Mouse (Mus musculus): ENCODE results near the gene Pklr. TPM values are rescaled to one million over a fixed set of nuclear protein-coding genes. Genes with fewer than 3 reads are reported as not detected.
A peak's percentile ranks its signal among the peaks of the same experiment; 100 is the strongest.

The Pklr gene
- polyA plus RNA-seq, 1 experiment from 2014 or later: 2.1 TPM

DNA sequence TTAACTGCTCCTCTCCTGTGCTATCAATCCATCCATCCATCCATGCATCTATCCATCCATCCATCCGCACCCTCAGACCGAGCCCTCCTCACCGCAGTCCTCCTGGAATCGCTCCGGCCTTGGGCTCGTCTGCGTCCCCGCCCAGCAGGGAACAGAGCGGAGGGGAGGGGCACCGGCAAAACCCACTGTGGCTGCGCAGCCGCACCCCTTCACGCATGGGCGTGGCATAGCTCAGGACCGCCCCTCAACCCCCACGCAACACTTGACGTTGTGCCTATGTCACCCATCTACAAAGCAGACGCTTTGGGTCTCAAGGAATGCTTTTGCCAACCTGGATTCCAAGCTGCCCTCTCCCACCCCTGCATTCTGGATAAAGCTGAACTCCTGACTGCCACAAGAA is 42.8 kb upstream of the Pklr start, which contains the start of gene Rusc1:
TSS of gene Rusc1 (minus strand) at position 137 of the 400 bp plus-strand sequence.
- 0% methylated on average over 18 of the region's 18 CpGs for WGBS
- Histone ChIP-seq H3K36me3 (ENCODE audit: control insufficient read depth, insufficient read depth, low read length) (peaks cover 2% of the 10 kb centered on the region; the same call in 1 of the 2 replicates), H3K27me3 (ENCODE audit: control insufficient read depth, insufficient read depth, low read length) (peaks cover 16% of the 10 kb centered on the region), H3K27ac (ENCODE audit: low read depth, low read length) (no peak within 1 kb of the TSS), H3K4me2 (ENCODE audit: low read depth, low read length, severe bottlenecking) (peak within 1 kb of the TSS; percentile 83), H3K4me1 (replicated peaks; ENCODE audit: control insufficient read depth, insufficient read depth, low read length) (peaks cover 14% of the 10 kb centered on the region; the same call in 1 of the 2 replicates), H3K4me3 (ENCODE audit: low read depth, low read length) (peak within 1 kb of the TSS; percentile 48), H3K9me3 (ENCODE audit: control insufficient read depth, low read length) (no peaks in the 10 kb centered on the region), H3K9ac (ENCODE audit: low read length) (peak within 1 kb of the TSS; percentile 3; the same call in 1 of the 2 replicates)
- DNase-seq (ENCODE audit: low spot score) (peak; percentile 89), ATAC-seq (replicated peaks; ENCODE audit: low FRiP score) (peak; percentile 67)

DNA sequence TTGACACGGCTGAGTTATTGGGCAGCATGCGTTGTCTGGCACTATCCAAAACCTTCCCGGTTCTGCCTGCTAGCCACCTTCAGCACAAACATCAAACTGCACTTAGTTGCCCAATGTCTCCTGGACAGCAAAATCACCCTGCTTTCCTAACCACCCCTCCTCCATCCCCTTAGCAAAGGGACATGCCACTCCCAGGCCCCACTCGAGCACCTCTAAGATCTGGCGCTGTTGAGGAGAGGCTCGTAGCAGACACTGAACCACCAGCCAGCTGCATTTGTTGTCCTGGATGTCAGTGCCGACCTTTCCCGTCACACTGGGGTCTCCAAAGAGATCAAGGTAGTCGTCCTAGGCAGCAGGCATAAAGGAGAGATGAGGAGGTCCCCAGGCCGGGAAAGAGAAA is 41.9 kb upstream of the Pklr start:
- peaks cover 2% of the 10 kb centered on the region; the same call in 1 of the 2 replicates for H3K36me3 ChIP-seq (ENCODE audit: control insufficient read depth, insufficient read depth, low read length)
- no peaks in the 10 kb centered on the region for H3K9me3 ChIP-seq (ENCODE audit: control insufficient read depth, low read length)
- no peak overlapping the region for H3K27ac ChIP-seq (ENCODE audit: low read depth, low read length)
- H3K4me2 ChIP-seq (ENCODE audit: low read depth, low read length, severe bottlenecking): no peak overlapping the region
- no peak overlapping the region for H3K9ac ChIP-seq (ENCODE audit: low read length)
- no peak for ATAC-seq (replicated peaks; ENCODE audit: low FRiP score)
- no peak overlapping the region for H3K4me3 ChIP-seq (ENCODE audit: low read depth, low read length)
- 87% methylated on average over 10 of the region's 10 CpGs for WGBS
- no peak for DNase-seq (ENCODE audit: low spot score)
- H3K27me3 ChIP-seq (ENCODE audit: control insufficient read depth, insufficient read depth, low read length): peaks cover 10% of the 10 kb centered on the region; the same call in 1 of the 2 replicates
- peaks cover 14% of the 10 kb centered on the region; the same call in 1 of the 2 replicates for H3K4me1 ChIP-seq (replicated peaks; ENCODE audit: control insufficient read depth, insufficient read depth, low read length)

DNA sequence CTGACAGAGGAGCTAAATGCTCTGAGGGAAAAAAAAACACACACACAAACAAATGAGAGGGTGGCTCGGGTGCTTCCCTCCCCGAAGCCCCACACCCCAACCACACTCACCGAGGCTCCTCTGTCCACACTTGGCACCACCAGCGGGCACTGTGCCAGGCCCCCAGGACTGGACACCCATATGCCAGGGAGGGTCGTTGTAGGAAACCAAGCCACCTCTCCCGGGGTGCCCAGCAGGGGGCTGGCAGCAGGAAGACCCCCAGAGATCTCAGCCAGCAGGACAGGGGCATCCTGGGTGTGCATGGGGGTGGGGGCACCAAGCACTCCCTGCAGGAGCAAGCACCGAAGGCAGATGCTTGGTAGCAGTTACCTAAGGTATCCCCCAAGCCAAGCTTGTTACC is 35.1 kb upstream of the Pklr start, which contains the start of gene Gm43738:
TSS of gene Gm43738 (minus strand) at position 289 of the 400 bp plus-strand sequence.
- peaks cover 11% of the 10 kb centered on the region for H3K4me1 ChIP-seq (replicated peaks; ENCODE audit: control insufficient read depth, insufficient read depth, low read length)
- H3K27ac ChIP-seq (ENCODE audit: low read depth, low read length): 0 out of 2 replicates have a peak within 1 kb of the TSS, but pooled peaks have one; percentile 50
- DNase-seq (ENCODE audit: low spot score) (peak; percentile 54), ATAC-seq (replicated peaks; ENCODE audit: low FRiP score) (no peak)
- H3K27me3 ChIP-seq (ENCODE audit: control insufficient read depth, insufficient read depth, low read length): no peaks in the 10 kb centered on the region
- H3K9me3 ChIP-seq (ENCODE audit: control insufficient read depth, low read length): no peaks in the 10 kb centered on the region
- H3K4me3 ChIP-seq (ENCODE audit: low read depth, low read length): peak within 1 kb of the TSS; percentile 77
- peak within 1 kb of the TSS; percentile 78 for H3K9ac ChIP-seq (ENCODE audit: low read length)
- peaks cover 3% of the 10 kb centered on the region; the same call in 1 of the 2 replicates for H3K36me3 ChIP-seq (ENCODE audit: control insufficient read depth, insufficient read depth, low read length)
- WGBS: 53% methylated on average over 7 of the region's 7 CpGs
- H3K4me2 ChIP-seq (ENCODE audit: low read depth, low read length, severe bottlenecking): peak within 1 kb of the TSS; percentile 86

DNA sequence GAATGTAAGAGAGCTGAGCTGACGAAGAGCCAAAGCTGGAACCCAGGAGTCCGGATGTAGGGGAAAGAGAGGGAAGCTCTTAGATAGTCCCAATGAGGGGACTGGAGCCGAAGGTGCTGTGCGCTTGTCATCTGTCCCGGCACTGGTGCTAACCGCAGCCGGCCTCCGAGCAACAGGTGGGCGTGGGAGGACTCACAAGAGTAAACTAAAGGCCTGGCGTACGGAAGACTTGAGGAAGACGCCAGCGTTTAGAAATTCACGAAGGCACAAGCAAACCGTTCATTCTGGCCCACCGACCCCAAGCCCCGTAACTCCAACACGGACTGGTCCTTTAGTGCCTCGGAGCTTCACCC is 34.5 kb upstream of the Pklr start:
- Histone ChIP-seq H3K4me1 (replicated peaks; ENCODE audit: control insufficient read depth, insufficient read depth, low read length) (peaks cover 11% of the 10 kb centered on the region), H3K4me3 (ENCODE audit: low read depth, low read length) (peak overlapping the region; percentile 77), H3K27me3 (ENCODE audit: control insufficient read depth, insufficient read depth, low read length) (no peaks in the 10 kb centered on the region), H3K9me3 (ENCODE audit: control insufficient read depth, low read length) (no peaks in the 10 kb centered on the region), H3K36me3 (ENCODE audit: control insufficient read depth, insufficient read depth, low read length) (peaks cover 3% of the 10 kb centered on the region; the same call in 1 of the 2 replicates), H3K27ac (ENCODE audit: low read depth, low read length) (0 out of 2 replicates have a peak overlapping the region, but pooled peaks have one; percentile 50), H3K9ac (ENCODE audit: low read length) (peak overlapping the region; percentile 78), H3K4me2 (ENCODE audit: low read depth, low read length, severe bottlenecking) (peak overlapping the region; percentile 86)
- under 1% methylated on average over 19 of the region's 19 CpGs for WGBS
- DNase-seq (ENCODE audit: low spot score) (no peak), ATAC-seq (replicated peaks; ENCODE audit: low FRiP score) (peak; percentile 6; the same call in 1 of the 2 replicates)

DNA sequence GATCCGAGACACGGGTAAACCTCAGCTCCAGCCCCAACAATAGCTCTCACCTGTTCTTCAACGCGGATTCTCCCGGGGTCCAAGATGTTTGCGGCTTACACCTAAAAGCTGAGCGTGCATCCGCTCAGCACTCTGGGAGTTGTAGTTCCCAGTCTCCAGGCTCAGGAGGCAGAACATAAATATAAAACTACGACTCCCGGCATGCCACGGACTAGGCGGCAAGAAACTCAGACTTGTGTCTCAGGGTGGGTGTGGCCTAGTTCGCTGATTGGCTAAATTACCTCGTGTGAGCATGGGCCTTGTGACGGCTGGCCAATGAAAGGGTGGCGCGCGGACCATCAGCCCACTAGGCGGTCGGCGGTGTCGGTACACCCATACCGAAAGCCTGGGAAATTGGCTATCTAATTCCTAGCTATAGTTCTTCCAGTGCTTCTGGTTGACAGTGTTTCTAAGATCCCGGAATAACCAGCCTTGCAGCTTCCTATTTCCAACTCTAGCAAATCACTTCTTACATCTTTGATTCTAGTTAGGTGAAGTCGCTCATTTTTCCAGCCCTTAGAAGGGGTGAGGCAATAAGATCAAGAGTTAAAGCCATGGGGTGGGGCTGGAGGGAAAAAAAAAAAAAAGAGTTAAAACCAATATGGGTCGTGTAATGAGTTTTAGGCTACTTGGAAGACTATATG is 34.0 kb upstream of the Pklr start, which contains the start of gene Fdps:
TSS of gene Fdps (minus strand) at position 148 of the 683 bp plus-strand sequence.
- H3K4me3 ChIP-seq (ENCODE audit: low read depth, low read length): peak within 1 kb of the TSS; percentile 77
- ATAC-seq (replicated peaks; ENCODE audit: low FRiP score) (peak; percentile 99), DNase-seq (ENCODE audit: low spot score) (peak; percentile 95)
- H3K9ac ChIP-seq (ENCODE audit: low read length): peak within 1 kb of the TSS; percentile 78
- no peaks in the 10 kb centered on the region for H3K9me3 ChIP-seq (ENCODE audit: control insufficient read depth, low read length)
- peak within 1 kb of the TSS; percentile 86 for H3K4me2 ChIP-seq (ENCODE audit: low read depth, low read length, severe bottlenecking)
- peaks cover 3% of the 10 kb centered on the region; the same call in 1 of the 2 replicates for H3K36me3 ChIP-seq (ENCODE audit: control insufficient read depth, insufficient read depth, low read length)
- H3K27me3 ChIP-seq (ENCODE audit: control insufficient read depth, insufficient read depth, low read length): no peaks in the 10 kb centered on the region
- under 1% methylated on average over 26 of the region's 26 CpGs for WGBS
- H3K27ac ChIP-seq (ENCODE audit: low read depth, low read length): peak within 1 kb of the TSS; percentile 76
- peaks cover 11% of the 10 kb centered on the region for H3K4me1 ChIP-seq (replicated peaks; ENCODE audit: control insufficient read depth, insufficient read depth, low read length)

DNA sequence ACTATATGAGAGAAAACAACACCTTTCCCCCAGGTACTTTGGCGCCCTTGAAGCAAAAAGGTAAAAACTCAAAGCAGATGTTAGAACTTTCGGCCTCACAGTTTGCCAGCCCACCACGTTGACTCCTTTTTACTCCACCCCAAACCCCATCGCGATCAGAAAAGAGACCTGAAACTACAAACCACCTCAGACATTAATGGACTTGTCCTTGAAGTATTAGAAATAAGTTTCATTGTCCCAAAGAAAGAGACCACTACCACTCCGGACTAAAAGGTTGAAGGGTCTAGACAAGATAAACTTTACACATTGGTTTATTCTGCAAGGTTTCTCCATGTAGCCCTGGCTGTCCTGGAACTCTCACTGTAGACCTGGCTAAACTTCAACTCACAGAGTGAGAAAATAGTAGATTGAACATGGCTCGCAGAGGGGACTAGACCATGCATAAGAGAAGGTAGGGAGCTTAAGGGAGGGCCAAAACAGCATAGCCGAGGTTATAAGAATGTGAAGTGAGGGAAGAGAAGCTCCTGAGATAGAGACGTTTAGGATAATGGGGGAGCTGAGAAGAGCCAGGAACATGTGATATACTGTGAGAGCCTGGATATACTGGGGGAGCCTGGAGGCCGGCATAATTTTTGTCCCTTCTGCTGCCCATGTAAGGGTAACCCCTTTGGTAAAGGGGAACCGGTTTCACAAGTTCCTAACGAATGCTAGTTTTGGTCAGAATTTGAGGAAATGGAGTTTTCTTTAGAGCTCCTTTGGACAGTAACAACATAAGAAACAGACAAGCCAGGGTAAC is 33.2 kb upstream of the Pklr start:
- Histone ChIP-seq H3K9ac (ENCODE audit: low read length) (peak overlapping the region; percentile 39; the same call in 1 of the 2 replicates), H3K4me2 (ENCODE audit: low read depth, low read length, severe bottlenecking) (peak overlapping the region; percentile 60), H3K27ac (ENCODE audit: low read depth, low read length) (peak overlapping the region; percentile 76), H3K4me3 (ENCODE audit: low read depth, low read length) (peak overlapping the region; percentile 77), H3K4me1 (replicated peaks; ENCODE audit: control insufficient read depth, insufficient read depth, low read length) (peaks cover 11% of the 10 kb centered on the region), H3K9me3 (ENCODE audit: control insufficient read depth, low read length) (no peaks in the 10 kb centered on the region), H3K36me3 (ENCODE audit: control insufficient read depth, insufficient read depth, low read length) (peaks cover 3% of the 10 kb centered on the region; the same call in 1 of the 2 replicates), H3K27me3 (ENCODE audit: control insufficient read depth, insufficient read depth, low read length) (no peaks in the 10 kb centered on the region)
- DNase-seq (ENCODE audit: low spot score) (no peak), ATAC-seq (replicated peaks; ENCODE audit: low FRiP score) (no peak)
- WGBS: 69% methylated on average over 12 of the region's 12 CpGs

DNA sequence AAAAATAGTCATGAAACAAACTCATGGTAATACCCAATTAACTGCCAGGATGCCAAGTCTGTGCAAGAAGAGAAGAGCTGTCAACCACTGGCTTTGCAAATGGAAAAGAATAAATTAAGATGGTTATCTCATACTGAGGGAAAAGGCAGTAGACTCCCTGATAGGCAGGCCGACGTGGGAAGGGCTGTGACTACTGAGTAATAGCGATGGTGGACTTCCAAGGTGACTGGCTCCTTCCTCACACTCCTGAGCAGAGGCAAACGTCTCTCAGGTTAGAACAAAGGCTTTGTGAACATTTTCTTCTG is 32.7 kb upstream of the Pklr start:
- Histone ChIP-seq H3K9ac (ENCODE audit: low read length) (no peak overlapping the region), H3K27ac (ENCODE audit: low read depth, low read length) (no peak overlapping the region), H3K9me3 (ENCODE audit: control insufficient read depth, low read length) (no peaks in the 10 kb centered on the region), H3K4me2 (ENCODE audit: low read depth, low read length, severe bottlenecking) (no peak overlapping the region), H3K4me3 (ENCODE audit: low read depth, low read length) (no peak overlapping the region), H3K27me3 (ENCODE audit: control insufficient read depth, insufficient read depth, low read length) (no peaks in the 10 kb centered on the region), H3K4me1 (replicated peaks; ENCODE audit: control insufficient read depth, insufficient read depth, low read length) (peaks cover 11% of the 10 kb centered on the region), H3K36me3 (ENCODE audit: control insufficient read depth, insufficient read depth, low read length) (peaks cover 3% of the 10 kb centered on the region; the same call in 1 of the 2 replicates)
- DNase-seq (ENCODE audit: low spot score) (no peak), ATAC-seq (replicated peaks; ENCODE audit: low FRiP score) (no peak)
- WGBS: 82% methylated on average over 4 of the region's 4 CpGs

DNA sequence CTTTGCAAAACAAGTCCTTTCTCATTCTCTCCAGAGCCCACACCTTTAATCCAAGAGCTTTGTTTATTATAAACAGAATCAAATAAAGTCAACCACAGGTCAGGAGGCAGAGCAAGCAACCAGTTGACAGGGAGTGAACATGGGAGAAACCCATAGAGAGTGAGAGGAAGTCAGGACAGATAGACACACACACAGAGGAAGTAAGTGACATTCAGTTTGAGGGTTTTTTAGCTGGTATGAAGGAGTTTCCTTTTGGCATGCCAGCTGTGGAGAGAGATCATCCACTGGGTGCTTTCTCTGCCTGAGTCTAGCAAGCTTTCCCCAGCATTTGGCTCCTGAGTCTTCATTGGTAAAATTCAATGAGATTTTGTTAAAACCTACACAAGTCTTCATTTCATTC is 29.1 kb upstream of the Pklr start:
- Histone ChIP-seq H3K9ac (ENCODE audit: low read length) (no peak overlapping the region), H3K4me1 (replicated peaks; ENCODE audit: control insufficient read depth, insufficient read depth, low read length) (0 out of 2 replicates have a peak, but pooled peaks cover 4% of the 10 kb centered on the region), H3K4me2 (ENCODE audit: low read depth, low read length, severe bottlenecking) (no peak overlapping the region), H3K27me3 (ENCODE audit: control insufficient read depth, insufficient read depth, low read length) (no peaks in the 10 kb centered on the region), H3K9me3 (ENCODE audit: control insufficient read depth, low read length) (no peaks in the 10 kb centered on the region), H3K4me3 (ENCODE audit: low read depth, low read length) (no peak overlapping the region), H3K27ac (ENCODE audit: low read depth, low read length) (no peak overlapping the region), H3K36me3 (ENCODE audit: control insufficient read depth, insufficient read depth, low read length) (no peaks in the 10 kb centered on the region)
- DNase-seq (ENCODE audit: low spot score) (no peak), ATAC-seq (replicated peaks; ENCODE audit: low FRiP score) (no peak)

All from forebrain, embryonic 11.5 days (tissue).